Mouse (Mus musculus) right cerebral cortex, postnatal 36 days (tissue): ENCODE measurements around the gene Haus4.

Experiments
- DNase-seq, 2 experiments: peaks; one replicate each; pipeline ENCODE4 v3.0.0; 2022; ENCODE audit warnings: low spot score in 2 of 2, mixed read lengths in 1 of 2

Gene Haus4

GRCm38 (mm10) chr14:54572790-54573736 lies 18.6 kb upstream of the Haus4 start:
- DNase-seq, result no peak

GRCm38 (mm10) chr14:54572122-54572521 lies 17.7 kb upstream of the Haus4 start:
- DNase-seq, result no peak

- no peak for DNase-seq
These were observed 15.3 kb upstream of the Haus4 start for GRCm38 (mm10) chr14:54569451-54570392.

GRCm38 (mm10) chr14:54568694-54569414 lies 14.4 kb upstream of the Haus4 start:
- DNase-seq, result peak in 1 of 2 experiments; percentile 44

- DNase-seq, result no peak
These were observed 6.3 kb upstream of the Haus4 start for GRCm38 (mm10) chr14:54560527-54561242.

- DNase-seq, result no peak
These were observed 2.9 kb upstream of the Haus4 start for GRCm38 (mm10) chr14:54557330-54557729.

- no peak for DNase-seq
These were observed 902 bp downstream of the Haus4 start for GRCm38 (mm10) chr14:54553454-54553974.

- DNase-seq, result no peak
These were observed 9.7 kb downstream of the Haus4 start for GRCm38 (mm10) chr14:54544703-54545102.

GRCm38 (mm10) chr14:54540771-54541170 lies 13.6 kb downstream of the Haus4 start:
- DNase-seq, result no peak

GRCm38 (mm10) chr14:54538580-54538979 lies 15.8 kb downstream of the Haus4 start:
- DNase-seq, result no peak

GRCm38 (mm10) chr14:54528446-54529111 lies 25.8 kb downstream of the Haus4 start:
- DNase-seq, result peak; percentile 61 to 72

GRCm38 (mm10) chr14:54528007-54528393 lies 26.4 kb downstream of the Haus4 start:
- DNase-seq, result no peak

GRCm38 (mm10) chr14:54527227-54528006 lies 27.0 kb downstream of the Haus4 start:
- no peak for DNase-seq

GRCm38 (mm10) chr14:54523600-54523999 lies 30.8 kb downstream of the Haus4 start:
- no peak for DNase-seq

- no peak for DNase-seq
These were observed 37.6 kb downstream of the Haus4 start for GRCm38 (mm10) chr14:54516710-54517310.

GRCm38 (mm10) chr14:54509774-54510173 lies 44.6 kb downstream of the Haus4 start:
- no peak for DNase-seq

GRCm38 (mm10) chr14:54503092-54503491 lies 51.3 kb downstream of the Haus4 start:
- no peak for DNase-seq

GRCm38 (mm10) chr14:54501365-54501764 lies 53.1 kb downstream of the Haus4 start:
- no peak for DNase-seq

- DNase-seq, result no peak
These were observed 55.1 kb downstream of the Haus4 start for GRCm38 (mm10) chr14:54499330-54499729.
